Mouse (Mus musculus) adrenal gland, adult 2 months (tissue): ENCODE measurements around the gene Lats1. TPM values are rescaled to one million over a fixed set of nuclear protein-coding genes. Genes with fewer than 3 reads are reported as not detected.

Experiments used
- DNase-seq: peaks from one replicate; pipeline ENCODE4 v3.0.0; 2021
- long read RNA-seq: library from polyadenylated mRNA; stranded (forward); transcript quantifications from one replicate; pipeline ENCODE4 v2.0.0, GENCODE M21; 2021
- polyA plus RNA-seq: library from polyadenylated mRNA; depleted of rRNA; stranded (reverse); fragments of >200 nt; gene quantifications from 2 replicates; pipeline ENCODE4 v1.2.3, GENCODE M21; 2012; rRNA removed
- total RNA-seq, 2 experiments: library from RNA; stranded (reverse); gene quantifications; 2 replicates each; pipeline ENCODE4 v1.2.3; 2021

Gene Lats1
- total RNA-seq, result 10 to 100 TPM; 43.0 to 63.3 TPM
- 7.8 and 9.4 TPM in 2 replicates for polyA plus RNA-seq
- long read RNA-seq, full-length matches to known transcripts, result 1 of 5 reads
- long read RNA-seq, partial matches to known transcripts, result 3 of 5 reads
- long read RNA-seq, other reads (novel, unspliced or antisense), result 1 of 5 reads

GRCm38 (mm10) chr10:7680731-7681301 lies at the start of gene Lats1, which contains the start of gene Pcmt1:
Gene Lats1, plus strand, starts transcription at chr10:7681214.
Gene Pcmt1, minus strand, starts transcription at chr10:7681136.
- peak; percentile 94 for DNase-seq

GRCm38 (mm10) chr10:7640366-7640765 lies 40.6 kb upstream of the Lats1 start:
- DNase-seq, result no peak

GRCm38 (mm10) chr10:7645911-7646310 lies 35.1 kb upstream of the Lats1 start:
- no peak for DNase-seq

- no peak for DNase-seq
These were observed 32.0 kb upstream of the Lats1 start for GRCm38 (mm10) chr10:7649059-7649458.

GRCm38 (mm10) chr10:7651057-7651456 lies 30.0 kb upstream of the Lats1 start:
- no peak for DNase-seq

GRCm38 (mm10) chr10:7662471-7663141 lies 18.4 kb upstream of the Lats1 start:
- DNase-seq, result no peak

- DNase-seq, result peak; percentile 96
These were observed 17.6 kb upstream of the Lats1 start for GRCm38 (mm10) chr10:7663159-7664026.

- DNase-seq, result no peak
These were observed 16.9 kb upstream of the Lats1 start for GRCm38 (mm10) chr10:7664027-7664526.

GRCm38 (mm10) chr10:7664889-7665288 lies 16.1 kb upstream of the Lats1 start:
- no peak for DNase-seq

- DNase-seq, result peak; percentile 93
These were observed 13.6 kb upstream of the Lats1 start, which contains the start of gene Nup43 for GRCm38 (mm10) chr10:7667342-7667802. Gene Nup43, plus strand, starts transcription at chr10:7667503.

- no peak for DNase-seq
These were observed 7.3 kb upstream of the Lats1 start for GRCm38 (mm10) chr10:7673673-7674072.

GRCm38 (mm10) chr10:7681343-7682025 lies 470 bp downstream of the Lats1 start:
- DNase-seq, result peak; percentile 87

- no peak for DNase-seq
These were observed 1.2 kb downstream of the Lats1 start for GRCm38 (mm10) chr10:7682249-7682648.

- no peak for DNase-seq
These were observed 5.9 kb downstream of the Lats1 start for GRCm38 (mm10) chr10:7686902-7687301.

GRCm38 (mm10) chr10:7695286-7695685 lies 14.3 kb downstream of the Lats1 start:
- no peak for DNase-seq

GRCm38 (mm10) chr10:7700120-7700519 lies 19.1 kb downstream of the Lats1 start:
- DNase-seq, result no peak

- no peak for DNase-seq
These were observed 21.6 kb downstream of the Lats1 start for GRCm38 (mm10) chr10:7702586-7702985.

- DNase-seq, result no peak
These were observed 29.1 kb downstream of the Lats1 start for GRCm38 (mm10) chr10:7710121-7710520.

GRCm38 (mm10) chr10:7712506-7712905 lies 31.5 kb downstream of the Lats1 start:
- no peak for DNase-seq

- DNase-seq, result no peak
These were observed 34.0 kb downstream of the Lats1 start for GRCm38 (mm10) chr10:7715056-7715455.

GRCm38 (mm10) chr10:7725751-7726500 lies 44.9 kb downstream of the Lats1 start, which contains the start of gene Katna1:
Gene Katna1, plus strand, starts transcription at chr10:7726000.
- peak; percentile 95 for DNase-seq
